Mouse (Mus musculus): ENCODE measurements at regions not wholly inside any gene's neighbourhood (a gene's known extent, or its start where the extent isn't known, plus 50 kb on each side); places are given as distances from the start of the nearest gene placed in this dataset.

- TF ChIP-seq CTCF (IDR thresholded peaks at IDR 0.05; ENCODE audit: control insufficient read depth, insufficient read depth, low read length) (no peak), POLR2A (IDR thresholded peaks at IDR 0.05; ENCODE audit: borderline replicate concordance, control insufficient read depth, low read depth, low read length) (no peak)
These were observed 61.6 kb downstream of the Foxa2 start for GRCm38 (mm10) chr2:147985261-147985575.
